Mouse (Mus musculus) heart, adult 10 weeks (tissue): ENCODE measurements around the gene Pdcd11. TPM values are rescaled to one million over a fixed set of nuclear protein-coding genes. Genes with fewer than 3 reads are reported as not detected.

Source experiments
- polyA plus RNA-seq: library from polyadenylated mRNA; stranded (reverse); fragments of 350-450 nt; fragmentation: Illumina TruSeq; extraction: RNeasy Lipid Tissue Mini Kit (QIAGEN cat#74804); gene quantifications from one replicate; pipeline ENCODE4 v1.2.3, GENCODE M21; 2014; ENCODE audit warnings: low read depth, low replicate concordance

The Pdcd11 gene
- 12.6 TPM for polyA plus RNA-seq

GRCm38 (mm10) chr19:47090550-47091156 lies at the start of gene Pdcd11, which contains the start of gene Usmg5:
TSS of gene Pdcd11 (plus strand) at chr19:47090768.
TSS of gene Usmg5 (minus strand) at chr19:47090647.

GRCm38 (mm10) chr19:47050271-47051032 lies 40.1 kb upstream of the Pdcd11 start, which contains the start of gene Pcgf6:
TSS of gene Pcgf6 (minus strand) at chr19:47050906.

GRCm38 (mm10) chr19:47067096-47067882 lies 23.3 kb upstream of the Pdcd11 start, which contains the start of gene Taf5:
TSS of gene Taf5 (plus strand) at chr19:47067746.

GRCm38 (mm10) chr19:47137771-47138421 lies 47.3 kb downstream of the Pdcd11 start, which contains the start of gene Calhm2:
TSS of gene Calhm2 (minus strand) at chr19:47138294.

GRCm38 (mm10) chr19:47144154-47144553 lies 53.6 kb downstream of the Pdcd11 start, which contains the start of gene Calhm1:
TSS of gene Calhm1 (minus strand) at chr19:47144254.

GRCm38 (mm10) chr19:47157664-47158063 lies 67.1 kb downstream of the Pdcd11 start, which contains the start of gene Calhm3:
TSS of gene Calhm3 (minus strand) at chr19:47157764.

GRCm38 (mm10) chr19:47178431-47179271 lies 88.1 kb downstream of the Pdcd11 start, which contains the start of gene Neurl1a:
TSS of gene Neurl1a (plus strand) at chr19:47178820.

Other genes with a start within 250 kb of the Pdcd11 start
- not detected for gene Ina, start 76.1 kb upstream of the Pdcd11 start, polyA plus RNA-seq
- 34.7 TPM for gene Nt5c2, start 75.6 kb upstream of the Pdcd11 start, polyA plus RNA-seq
- gene Pcgf6, start 39.9 kb upstream of the Pdcd11 start, polyA plus RNA-seq = 4.6 TPM
- gene Taf5, start 23.0 kb upstream of the Pdcd11 start, polyA plus RNA-seq = 2.6 TPM
- gene Usmg5, start 121 bp upstream of the Pdcd11 start, polyA plus RNA-seq = 2,694 TPM
- 5.2 TPM for gene Calhm2, start 47.5 kb downstream of the Pdcd11 start, polyA plus RNA-seq
- not detected for gene Calhm1, start 53.5 kb downstream of the Pdcd11 start, polyA plus RNA-seq
- not detected for gene Calhm3, start 67.0 kb downstream of the Pdcd11 start, polyA plus RNA-seq
- gene Neurl1a, start 88.1 kb downstream of the Pdcd11 start, polyA plus RNA-seq = 1.3 TPM